Mouse (Mus musculus) layer of hippocampus, adult 8-10 months (tissue): Measurements from ENCODE around the gene Bbx. TPM values are rescaled to one million over a fixed set of nuclear protein-coding genes. Genes with fewer than 3 reads are reported as not detected.

ENCODE experiments used
- DNase-seq, 2 experiments: peaks; one replicate each; pipeline ENCODE4 v3.0.0; 2022; ENCODE audit warnings: low spot score in 2 of 2
- total RNA-seq, 4 experiments: library from RNA; stranded (reverse); gene quantifications; 2 replicates each; pipeline ENCODE4 v1.2.4; 2022

Bbx gene
- total RNA-seq, 4 experiments from 2014 or later: 25.6 to 31.1 (median 27.8) TPM

- no peak for DNase-seq
These were observed 32.4 kb downstream of the Bbx start for GRCm38 (mm10) chr16:50399775-50400174.

GRCm38 (mm10) chr16:50398564-50398963 is 33.6 kb downstream of the Bbx start:
- no peak for DNase-seq

- DNase-seq: no peak
These were observed 36.1 kb downstream of the Bbx start for GRCm38 (mm10) chr16:50395928-50396612.

GRCm38 (mm10) chr16:50388499-50388898 is 43.7 kb downstream of the Bbx start:
- DNase-seq: no peak

GRCm38 (mm10) chr16:50383541-50383940 is 48.6 kb downstream of the Bbx start:
- DNase-seq: no peak

GRCm38 (mm10) chr16:50381351-50381746 is 50.8 kb downstream of the Bbx start:
- peak; percentile 22 to 25 for DNase-seq

GRCm38 (mm10) chr16:50380682-50381350 is 51.4 kb downstream of the Bbx start:
- DNase-seq: peak; percentile 74 to 80

GRCm38 (mm10) chr16:50380232-50380631 is 52.0 kb downstream of the Bbx start:
- no peak for DNase-seq

- no peak for DNase-seq
These were observed 57.6 kb downstream of the Bbx start for GRCm38 (mm10) chr16:50374611-50375010.

- DNase-seq: no peak
These were observed 58.5 kb downstream of the Bbx start for GRCm38 (mm10) chr16:50373685-50374084.

GRCm38 (mm10) chr16:50372543-50372942 is 59.6 kb downstream of the Bbx start:
- DNase-seq: no peak

- no peak for DNase-seq
These were observed 60.7 kb downstream of the Bbx start for GRCm38 (mm10) chr16:50371460-50371859.

GRCm38 (mm10) chr16:50370423-50370822 is 61.8 kb downstream of the Bbx start:
- DNase-seq: no peak

GRCm38 (mm10) chr16:50366556-50366955 is 65.6 kb downstream of the Bbx start:
- DNase-seq: no peak

GRCm38 (mm10) chr16:50364189-50365059 is 67.8 kb downstream of the Bbx start:
- DNase-seq: peak; percentile 22 to 52

GRCm38 (mm10) chr16:50363443-50364188 is 68.6 kb downstream of the Bbx start:
- DNase-seq: no peak

- DNase-seq: no peak
These were observed 71.6 kb downstream of the Bbx start for GRCm38 (mm10) chr16:50360631-50361030.

- no peak for DNase-seq
These were observed 102.5 kb downstream of the Bbx start for GRCm38 (mm10) chr16:50329684-50330083.

GRCm38 (mm10) chr16:50324746-50325145 is 107.4 kb downstream of the Bbx start:
- no peak for DNase-seq

GRCm38 (mm10) chr16:50324292-50324691 is 107.9 kb downstream of the Bbx start:
- no peak for DNase-seq

- no peak for DNase-seq
These were observed 110.8 kb downstream of the Bbx start for GRCm38 (mm10) chr16:50321368-50321767.
